Mouse (Mus musculus): ENCODE results near the gene Rcc2. TPM values are rescaled to one million over a fixed set of nuclear protein-coding genes. Genes with fewer than 3 reads are reported as not detected.

Rcc2 gene
- total and polyA plus RNA-seq, 3 experiments, result 187 to 348 (median 249) TPM

- dilution Hi-C loops (cut with MboI; ENCODE audit: extremely low pct_ligation_motif_present, extremely low pct_unique_long_range_greater_than_20kb, low sequenced_read_pairs), result no loop called here
- Histone ChIP-seq H3K4me2 (ENCODE audit: insufficient read depth, low read depth, poor library complexity, severe bottlenecking) (no peak overlapping the region), H3K9me3 (replicated peaks; ENCODE audit: low read length) (no peaks in the 10 kb centered on the region), H3K27ac (ENCODE audit: insufficient read depth, low read depth) (no peak overlapping the region), H3K79me2 (replicated peaks; ENCODE audit: control insufficient read depth, extremely low read depth, insufficient read depth, poor library complexity, severe bottlenecking) (peaks cover 71% of the 10 kb centered on the region), H3K4me3 (replicated peaks in 1 of 3; ENCODE audit: low read depth in 2 of 3, low read length in 2 of 3, poor library complexity in 1 of 3) (no peak overlapping the region), H3K36me3 (replicated peaks in 1 of 2; ENCODE audit: control insufficient read depth in 1 of 2, insufficient read depth in 1 of 2, low read length in 1 of 2) (peaks cover 92 to 100% of the 10 kb centered on the region in 2 experiments), H3K9ac (ENCODE audit: insufficient read depth, low read depth) (no peak overlapping the region), H3K4me1 (ENCODE audit: control insufficient read depth in 1 of 2, insufficient read depth in 2 of 2) (peaks cover 6 to 97% of the 10 kb centered on the region in 2 experiments), H3K27me3 (replicated peaks) (no peaks in the 10 kb centered on the region)
- no peak for DNase-seq (ENCODE audit: extremely low read depth)
- TF ChIP-seq ELF1 (IDR thresholded peaks at IDR 0.05; ENCODE audit: low read depth, low read length) (no peak), ZMIZ1 (IDR thresholded peaks at IDR 0.05; ENCODE audit: low read depth, low read length) (no peak), TBP (conservative IDR thresholded peaks at IDR 0.05; ENCODE audit: low read depth, low read length) (no peak), GABPA (IDR thresholded peaks at IDR 0.05; ENCODE audit: insufficient replicate concordance, low read depth, low read length) (no peak), POLR2A (IDR thresholded peaks at IDR 0.05; ENCODE audit: low read depth, low read length) (no peak)
- in situ Hi-C loops (cut with MboI; ENCODE audit: low pct_ligation_motif_present, low pct_unique_long_range_greater_than_20kb, low sequenced_read_pairs), result no loop called here
Measured at GRCm38 (mm10) chr4:140708297-140708927, 8.1 kb downstream of the Rcc2 start.

DNA sequence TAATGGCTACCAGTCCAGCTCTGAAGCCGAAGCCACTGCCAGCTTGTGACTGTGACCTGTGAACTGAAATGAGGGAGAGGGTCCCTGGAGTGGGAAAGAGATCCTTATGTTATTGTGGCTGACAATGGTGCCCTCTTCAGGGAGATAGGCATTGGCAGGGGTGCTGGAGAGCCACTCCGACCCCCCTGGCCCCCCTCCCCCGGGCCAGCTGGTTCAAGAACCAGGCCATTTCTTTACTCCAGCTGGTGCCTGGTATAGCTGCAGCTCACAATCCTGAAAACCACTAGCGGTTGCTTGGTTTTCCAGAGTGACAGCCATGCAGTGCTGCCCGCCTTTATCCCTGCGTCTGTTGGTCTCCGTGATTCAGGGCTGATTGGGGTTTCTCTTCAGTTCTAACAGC, 8.8 kb downstream of the Rcc2 start:
- Histone ChIP-seq H3K79me2 (replicated peaks; ENCODE audit: control insufficient read depth, extremely low read depth, insufficient read depth, poor library complexity, severe bottlenecking) (peaks cover 64% of the 10 kb centered on the region), H3K36me3 (replicated peaks in 1 of 2; ENCODE audit: control insufficient read depth in 1 of 2, insufficient read depth in 1 of 2, low read length in 1 of 2) (peaks cover 97 to 100% of the 10 kb centered on the region in 2 experiments), H3K9me3 (replicated peaks; ENCODE audit: low read length) (no peaks in the 10 kb centered on the region), H3K4me3 (replicated peaks in 1 of 3; ENCODE audit: low read depth in 2 of 3, low read length in 2 of 3, poor library complexity in 1 of 3) (no peak overlapping the region), H3K27ac (ENCODE audit: insufficient read depth, low read depth) (no peak overlapping the region), H3K27me3 (replicated peaks) (no peaks in the 10 kb centered on the region), H3K9ac (ENCODE audit: insufficient read depth, low read depth) (no peak overlapping the region), H3K4me1 (ENCODE audit: control insufficient read depth in 1 of 2, insufficient read depth in 2 of 2) (peaks cover 7 to 97% of the 10 kb centered on the region in 2 experiments), H3K4me2 (ENCODE audit: insufficient read depth, low read depth, poor library complexity, severe bottlenecking) (no peak overlapping the region)
- in situ Hi-C loops (cut with MboI; ENCODE audit: low pct_ligation_motif_present, low pct_unique_long_range_greater_than_20kb, low sequenced_read_pairs), result no loop called here
- dilution Hi-C loops (cut with MboI; ENCODE audit: extremely low pct_ligation_motif_present, extremely low pct_unique_long_range_greater_than_20kb, low sequenced_read_pairs), result no loop called here
- TF ChIP-seq MYC (IDR thresholded peaks at IDR 0.05; ENCODE audit: low read depth, low read length) (no peak), USF2 (conservative IDR thresholded peaks at IDR 0.05; ENCODE audit: low read depth, low read length) (no peak), ZMIZ1 (IDR thresholded peaks at IDR 0.05; ENCODE audit: low read depth, low read length) (no peak), ELF1 (IDR thresholded peaks at IDR 0.05; ENCODE audit: low read depth, low read length) (no peak), E2F4 (IDR thresholded peaks at IDR 0.05; ENCODE audit: insufficient replicate concordance, low read depth, low read length) (no peak), CHD2 (IDR thresholded peaks at IDR 0.05; ENCODE audit: low read length) (no peak), IRF4 (IDR thresholded peaks at IDR 0.05; ENCODE audit: low read depth, low read length) (no peak), TCF12 (IDR thresholded peaks at IDR 0.05; ENCODE audit: low read depth, low read length) (no peak), CHD1 (IDR thresholded peaks at IDR 0.05; ENCODE audit: low read depth, low read length) (no peak), ZC3H11A (IDR thresholded peaks at IDR 0.05; ENCODE audit: low read depth, low read length) (no peak), SMC3 (IDR thresholded peaks at IDR 0.05; ENCODE audit: low read depth, low read length) (no peak), HCFC1 (IDR thresholded peaks at IDR 0.05; ENCODE audit: low read depth, low read length) (no peak), USF1 (IDR thresholded peaks at IDR 0.05; ENCODE audit: low read depth, low read length) (no peak), NELFE (IDR thresholded peaks at IDR 0.05; ENCODE audit: low read depth, low read length) (no peak), ETS1 (conservative IDR thresholded peaks at IDR 0.05; ENCODE audit: low read depth, low read length) (no peak)
- no peak for DNase-seq (ENCODE audit: extremely low read depth)
